Mouse (Mus musculus): ENCODE results near the gene Mgam.
"Not testable (repeated sequence)": the region's sequence is repeated elsewhere in the genome, so short reads cannot be mapped to it uniquely, and the experiment has no call there.

Mgam gene

GRCm38 (mm10) chr6:40739545-40739944 lies 110.9 kb downstream of the Mgam start:
- no peak for DNase-seq

GRCm38 (mm10) chr6:40749030-40749429 lies 120.4 kb downstream of the Mgam start:
- not testable (repeated sequence) for DNase-seq

GRCm38 (mm10) chr6:40755948-40756347 lies 127.3 kb downstream of the Mgam start:
- DNase-seq: no peak

- DNase-seq: not testable (repeated sequence)
Measured at GRCm38 (mm10) chr6:40757346-40757745, 128.7 kb downstream of the Mgam start.

GRCm38 (mm10) chr6:40774656-40775055 lies 146.0 kb downstream of the Mgam start:
- DNase-seq: no peak

- no peak for DNase-seq
Measured at GRCm38 (mm10) chr6:40778458-40778857, 149.8 kb downstream of the Mgam start.

- no peak for DNase-seq
Measured at GRCm38 (mm10) chr6:40783637-40784036, 155.0 kb downstream of the Mgam start.

GRCm38 (mm10) chr6:40784378-40784777 lies 155.7 kb downstream of the Mgam start:
- DNase-seq: no peak

- DNase-seq: no peak
Measured at GRCm38 (mm10) chr6:40795077-40795812, 166.6 kb downstream of the Mgam start.

- no peak for DNase-seq
Measured at GRCm38 (mm10) chr6:40818237-40818902, 189.7 kb downstream of the Mgam start.

Data from cerebellum, postnatal 36 days (tissue).